Mouse (Mus musculus) forelimb bud, embryonic 11.5 days (tissue): ENCODE measurements around the gene Gm10337.

Experiments
- DNase-seq: peaks from one replicate; pipeline ENCODE4 v3.0.0-alpha.2; 2012; ENCODE audit warnings: low read depth, low spot score

Gm10337 gene

GRCm38 (mm10) chr15:102516728-102517404 is 13.3 kb downstream of the Gm10337 start, which contains the start of gene Map3k12:
Gene Map3k12 (minus strand): TSS chr15:102517064.
- DNase-seq, result peak; percentile 47

- DNase-seq, result no peak
Measured at GRCm38 (mm10) chr15:102517631-102517975, 14.1 kb downstream of the Gm10337 start.

- peak; percentile 100 for DNase-seq
Measured at GRCm38 (mm10) chr15:102517976-102518858, 14.7 kb downstream of the Gm10337 start, which contains the start of gene Tarbp2. Gene Tarbp2 (plus strand): TSS chr15:102518192.

- DNase-seq, result no peak
Measured at GRCm38 (mm10) chr15:102518859-102519201, 15.3 kb downstream of the Gm10337 start.

- no peak for DNase-seq
Measured at GRCm38 (mm10) chr15:102519211-102520141, 16.0 kb downstream of the Gm10337 start.

- no peak for DNase-seq
Measured at GRCm38 (mm10) chr15:102520416-102520815, 16.9 kb downstream of the Gm10337 start.

- no peak for DNase-seq
Measured at GRCm38 (mm10) chr15:102521480-102521879, 18.0 kb downstream of the Gm10337 start.

- peak; percentile 83 for DNase-seq
Measured at GRCm38 (mm10) chr15:102524892-102525485, 21.5 kb downstream of the Gm10337 start, which contains the start of gene Npff. Gene Npff (minus strand): TSS chr15:102524942.

GRCm38 (mm10) chr15:102526111-102527002 is 22.8 kb downstream of the Gm10337 start:
- no peak for DNase-seq

- no peak for DNase-seq
Measured at GRCm38 (mm10) chr15:102527936-102528335, 24.4 kb downstream of the Gm10337 start.

GRCm38 (mm10) chr15:102528396-102528795 is 24.9 kb downstream of the Gm10337 start:
- no peak for DNase-seq

- DNase-seq, result no peak
Measured at GRCm38 (mm10) chr15:102530566-102530965, 27.0 kb downstream of the Gm10337 start.

- DNase-seq, result no peak
Measured at GRCm38 (mm10) chr15:102531586-102531985, 28.1 kb downstream of the Gm10337 start.

GRCm38 (mm10) chr15:102532106-102532900 is 28.8 kb downstream of the Gm10337 start:
- DNase-seq, result no peak

- no peak for DNase-seq
Measured at GRCm38 (mm10) chr15:102533926-102534325, 30.4 kb downstream of the Gm10337 start.

GRCm38 (mm10) chr15:102544801-102545200 is 41.3 kb downstream of the Gm10337 start:
- no peak for DNase-seq

GRCm38 (mm10) chr15:102546246-102546645 is 42.7 kb downstream of the Gm10337 start:
- no peak for DNase-seq

- DNase-seq, result no peak
Measured at GRCm38 (mm10) chr15:102546677-102547427, 43.3 kb downstream of the Gm10337 start.

GRCm38 (mm10) chr15:102547478-102547877 is 44.0 kb downstream of the Gm10337 start:
- no peak for DNase-seq
